Mouse (Mus musculus) E14TG2a.4 (cell line): ENCODE measurements at regions not wholly inside any gene's neighbourhood (a gene's known extent, or its start where the extent isn't known, plus 50 kb on each side); places are given as distances from the start of the nearest gene placed in this dataset.

Experiments used
- CTCF ChIP-seq: conservative IDR thresholded peaks from 2 replicates; pipeline ENCODE4 v1.5.1; 2014; ENCODE audit warnings: low read length
- NANOG ChIP-seq: IDR thresholded peaks from 2 replicates; pipeline ENCODE4 v1.6.1; 2014; ENCODE audit warnings: borderline replicate concordance, low read length, mixed read lengths
- POU5F1 ChIP-seq: IDR thresholded peaks from 2 replicates; pipeline ENCODE4 v1.6.1; 2014; ENCODE audit warnings: low read length, borderline replicate concordance

GRCm38 (mm10) chr16:8933121-8933520 is 103.2 kb downstream of the 1810013L24Rik start:
- TF ChIP-seq CTCF, result no peak
- no peak for TF ChIP-seq POU5F1
- no peak for TF ChIP-seq NANOG
